Mouse (Mus musculus) kidney, adult 2 months (tissue): ENCODE data around the gene Rcn3.

Experiments used
- CTCF ChIP-seq: fragments of 200-500 bp; conservative IDR thresholded peaks from 2 replicates; pipeline ENCODE4 v1.5.1; 2011; ENCODE audit warnings: low read depth, mild to moderate bottlenecking, control low read depth, low read length, moderate library complexity, mixed read lengths; ENCODE audit not compliant: insufficient read depth, insufficient read length
- POLR2A ChIP-seq: fragments of 200-500 bp; IDR thresholded peaks from one replicate; pipeline ENCODE4 v1.6.1; 2011; ENCODE audit warnings: low read depth, low read length, control low read depth

DNA sequence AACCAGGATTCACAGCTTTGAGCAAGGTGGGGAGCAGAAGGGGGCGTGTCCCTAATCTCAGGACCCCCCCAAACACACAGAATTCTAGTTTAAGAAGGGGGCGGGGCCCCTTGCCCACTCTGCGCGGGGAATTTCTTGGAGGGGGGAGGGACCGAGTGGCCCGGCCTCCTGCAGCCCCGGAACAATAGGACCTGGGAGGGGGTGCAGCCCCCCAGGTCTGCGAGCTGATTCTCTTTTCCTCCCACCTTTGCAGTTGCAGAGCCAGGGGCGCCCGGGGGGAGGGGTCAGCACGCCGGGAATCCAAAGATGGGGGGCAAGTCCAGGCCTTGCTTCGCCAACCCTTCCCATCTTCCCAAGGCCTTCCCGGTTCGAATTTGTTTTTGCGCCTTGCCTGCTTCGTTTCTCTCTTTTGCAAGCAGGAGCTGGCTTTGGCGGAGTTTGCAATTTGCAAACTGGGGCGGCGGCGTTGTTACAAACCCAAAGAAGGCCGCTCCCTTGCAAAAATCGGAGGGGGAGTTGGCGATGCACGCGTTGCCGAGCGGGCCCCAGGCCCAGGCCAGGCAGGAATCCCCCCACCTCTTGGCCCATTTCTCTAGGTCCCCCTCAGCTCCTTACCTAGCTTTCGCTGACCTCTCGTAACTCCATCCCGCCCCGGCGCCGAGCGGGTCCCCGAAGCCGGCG lies 39.7 kb downstream of the Rcn3 start:
- no peak for TF ChIP-seq POLR2A
- no peak for TF ChIP-seq CTCF
